Mouse (Mus musculus): Measurements from ENCODE around the gene Npm3. TPM values are rescaled to one million over a fixed set of nuclear protein-coding genes. Genes with fewer than 3 reads are reported as not detected.

Gene Npm3
- polyA plus RNA-seq, 1 experiment from 2014 or later = 7.6 TPM

- no peak for ATAC-seq (ENCODE audit: low FRiP score)
- WGBS = 63% methylated on average over 5 of the region's 5 CpGs
Measured at GRCm38 (mm10) chr19:45738521-45738920, 10.9 kb downstream of the Npm3 start.

DNA sequence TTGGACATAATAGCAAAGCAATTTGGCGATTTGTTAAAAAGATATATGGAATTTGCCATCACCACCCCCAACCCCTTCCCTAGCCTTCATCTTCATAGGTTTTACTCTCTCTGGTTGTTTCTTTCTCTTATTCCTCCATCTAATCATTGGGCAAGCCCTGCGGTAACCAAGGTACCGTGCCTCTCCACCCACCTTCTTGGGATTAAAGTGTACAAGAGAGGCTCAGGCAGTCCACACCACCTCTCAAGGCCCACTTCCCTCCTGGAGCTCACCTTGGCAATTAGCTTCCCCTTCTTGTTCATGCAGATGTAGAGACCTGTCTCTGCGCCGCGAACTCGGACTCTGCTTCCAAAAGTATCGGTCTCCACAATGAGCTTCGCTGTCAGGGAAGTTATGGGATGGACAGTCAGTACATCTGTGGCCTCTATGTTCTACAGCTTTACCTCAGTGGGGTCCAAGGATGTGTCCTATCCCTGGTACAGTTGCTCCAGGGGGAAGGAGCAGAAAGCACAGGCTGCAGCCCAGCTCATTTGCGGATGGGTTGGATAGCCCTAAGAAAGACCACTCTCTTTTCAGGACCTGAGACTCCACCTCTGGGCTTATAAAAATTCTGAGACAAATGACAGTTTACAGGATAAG lies 11.4 kb downstream of the Npm3 start:
- H3K4me1 ChIP-seq = peaks cover 28% of the 10 kb centered on the region
- H3K4me2 ChIP-seq (replicated peaks) = no peak overlapping the region
- WGBS = 67% methylated on average over 10 of the region's 10 CpGs
- H3K36me3 ChIP-seq = no peaks in the 10 kb centered on the region
- no peak overlapping the region for H3K4me3 ChIP-seq
- H3K27ac ChIP-seq = no peak overlapping the region
- H3K9me3 ChIP-seq (replicated peaks) = no peaks in the 10 kb centered on the region
- H3K9ac ChIP-seq = no peak overlapping the region
- H3K27me3 ChIP-seq = peaks cover 98% of the 10 kb centered on the region
- ATAC-seq (ENCODE audit: low FRiP score) = no peak

More at GRCm38 (mm10) chr19:45738521-45738920, 10.9 kb downstream of the Npm3 start:
- Histone ChIP-seq H3K9me3 (replicated peaks) (no peaks in the 10 kb centered on the region), H3K27ac (no peak overlapping the region), H3K9ac (no peak overlapping the region), H3K27me3 (peaks cover 98% of the 10 kb centered on the region), H3K4me2 (replicated peaks) (no peak overlapping the region), H3K4me1 (peaks cover 29% of the 10 kb centered on the region), H3K4me3 (no peak overlapping the region), H3K36me3 (no peaks in the 10 kb centered on the region)

DNA sequence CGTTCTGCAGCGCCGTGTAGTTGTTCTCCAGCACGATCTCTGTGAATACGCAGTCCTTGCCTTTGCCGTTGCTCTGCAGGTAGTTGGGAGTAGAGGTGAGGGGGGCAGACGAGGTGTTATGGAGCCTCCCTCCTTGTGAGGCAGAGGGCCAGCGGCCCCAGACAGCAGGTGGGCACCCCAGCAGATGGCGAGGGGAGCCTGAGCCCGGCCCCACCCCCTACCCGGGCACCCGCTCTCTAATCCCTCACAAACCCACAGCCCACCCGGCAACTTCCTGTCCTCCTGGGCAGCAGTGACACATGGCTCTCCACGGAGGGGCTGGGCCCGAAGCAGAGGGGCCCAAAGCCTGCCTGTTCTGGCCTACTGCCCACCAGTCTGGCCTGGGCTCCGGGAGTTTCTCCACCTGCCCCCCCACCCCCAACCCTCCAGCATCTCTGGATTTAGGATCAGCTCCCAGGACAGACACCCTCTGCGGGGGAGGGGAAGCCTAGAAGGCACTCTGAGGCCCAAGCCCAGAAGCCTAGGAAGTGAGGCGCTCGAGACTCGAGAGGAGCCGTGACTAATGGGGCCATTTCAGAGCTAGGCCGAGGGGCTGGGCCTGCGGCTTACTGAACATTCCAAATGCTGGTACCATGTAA lies 12.1 kb downstream of the Npm3 start:
- no peaks in the 10 kb centered on the region for H3K36me3 ChIP-seq
- H3K4me3 ChIP-seq = peak overlapping the region; percentile 18
- H3K27ac ChIP-seq = no peak overlapping the region
- peak overlapping the region; percentile 46 for H3K4me2 ChIP-seq (replicated peaks)
- peak; percentile 71 for ATAC-seq (ENCODE audit: low FRiP score)
- no peaks in the 10 kb centered on the region for H3K9me3 ChIP-seq (replicated peaks)
- H3K9ac ChIP-seq = no peak overlapping the region
- peaks cover 23% of the 10 kb centered on the region for H3K4me1 ChIP-seq
- 7% methylated on average over 22 of the region's 23 CpGs for WGBS
- peaks cover 99% of the 10 kb centered on the region for H3K27me3 ChIP-seq

- Histone ChIP-seq H3K4me1 (peaks cover 21% of the 10 kb centered on the region), H3K36me3 (no peaks in the 10 kb centered on the region), H3K4me3 (peak overlapping the region; percentile 18), H3K9me3 (replicated peaks) (no peaks in the 10 kb centered on the region), H3K4me2 (replicated peaks) (peak overlapping the region; percentile 46), H3K27me3 (peaks cover 99% of the 10 kb centered on the region), H3K9ac (no peak overlapping the region), H3K27ac (no peak overlapping the region)
- ATAC-seq (ENCODE audit: low FRiP score) = peak; percentile 53; the same call in 1 of the 2 replicates
- under 1% methylated on average over 28 of the region's 28 CpGs for WGBS
Measured at GRCm38 (mm10) chr19:45736855-45737207, 12.6 kb downstream of the Npm3 start.

DNA sequence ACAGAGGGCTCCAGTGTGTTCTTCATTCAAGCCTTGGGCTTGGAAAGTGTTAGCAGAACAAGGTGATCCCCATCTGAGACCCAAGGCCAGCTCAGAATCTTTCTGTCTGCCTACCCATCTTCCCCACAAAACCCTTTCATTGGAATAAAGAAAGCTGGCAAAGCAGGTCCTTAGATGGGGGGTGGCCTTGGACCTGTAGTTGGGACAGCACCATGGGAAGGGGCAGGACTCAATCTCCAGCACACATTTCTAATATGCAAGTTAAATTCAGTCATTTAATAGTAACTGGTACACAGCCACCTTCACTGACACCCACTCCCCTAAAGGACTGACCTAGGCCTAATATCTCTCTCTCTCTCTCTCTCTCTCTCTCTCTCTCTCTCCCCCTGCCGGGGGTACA lies 13.2 kb downstream of the Npm3 start:
- peaks cover 16% of the 10 kb centered on the region for H3K4me1 ChIP-seq
- WGBS = 30% methylated on average over 1 of the region's 1 CpGs
- ATAC-seq (ENCODE audit: low FRiP score) = no peak
- H3K36me3 ChIP-seq = no peaks in the 10 kb centered on the region
- no peaks in the 10 kb centered on the region for H3K9me3 ChIP-seq (replicated peaks)
- H3K4me2 ChIP-seq (replicated peaks) = no peak overlapping the region
- H3K9ac ChIP-seq = no peak overlapping the region
- no peak overlapping the region for H3K27ac ChIP-seq
- no peak overlapping the region for H3K4me3 ChIP-seq
- peaks cover 99% of the 10 kb centered on the region for H3K27me3 ChIP-seq

- ATAC-seq (ENCODE audit: low FRiP score) = no peak
Measured at GRCm38 (mm10) chr19:45734762-45735161, 14.6 kb downstream of the Npm3 start.

DNA sequence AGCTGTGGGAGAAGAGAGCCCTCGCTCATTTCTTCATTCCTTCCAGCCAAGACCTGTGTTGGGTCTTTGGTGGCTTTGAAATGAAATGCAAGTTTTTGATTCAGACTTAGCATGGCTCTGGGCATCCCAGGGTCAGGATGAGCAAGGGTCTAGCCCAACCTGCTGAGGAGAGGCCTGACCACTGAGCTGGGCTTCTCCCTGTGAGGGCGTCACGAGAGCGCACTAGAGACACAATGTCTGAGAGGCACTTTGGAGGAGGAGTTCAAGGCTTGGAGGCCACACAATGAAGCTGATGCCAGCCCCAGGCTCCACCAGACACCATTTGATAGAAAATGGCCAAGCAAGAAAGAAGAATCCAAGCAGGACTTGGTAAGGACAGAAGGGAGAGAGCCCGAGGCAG lies 15.2 kb downstream of the Npm3 start:
- Histone ChIP-seq H3K9me3 (replicated peaks) (no peaks in the 10 kb centered on the region), H3K36me3 (no peaks in the 10 kb centered on the region), H3K4me3 (no peak overlapping the region), H3K27me3 (peaks cover 97% of the 10 kb centered on the region), H3K9ac (no peak overlapping the region), H3K4me1 (peaks cover 11% of the 10 kb centered on the region), H3K4me2 (replicated peaks) (no peak overlapping the region), H3K27ac (no peak overlapping the region)
- ATAC-seq (ENCODE audit: low FRiP score) = no peak
- WGBS = 60% methylated on average over 5 of the region's 5 CpGs

More at GRCm38 (mm10) chr19:45734762-45735161, 14.6 kb downstream of the Npm3 start:
- Histone ChIP-seq H3K4me1 (peaks cover 11% of the 10 kb centered on the region), H3K9ac (no peak overlapping the region), H3K27ac (no peak overlapping the region), H3K4me3 (no peak overlapping the region), H3K36me3 (no peaks in the 10 kb centered on the region), H3K9me3 (replicated peaks) (no peaks in the 10 kb centered on the region), H3K4me2 (replicated peaks) (no peak overlapping the region), H3K27me3 (peaks cover 100% of the 10 kb centered on the region)
- 35% methylated on average over 7 of the region's 7 CpGs for whole genome bisulfite sequencing

DNA sequence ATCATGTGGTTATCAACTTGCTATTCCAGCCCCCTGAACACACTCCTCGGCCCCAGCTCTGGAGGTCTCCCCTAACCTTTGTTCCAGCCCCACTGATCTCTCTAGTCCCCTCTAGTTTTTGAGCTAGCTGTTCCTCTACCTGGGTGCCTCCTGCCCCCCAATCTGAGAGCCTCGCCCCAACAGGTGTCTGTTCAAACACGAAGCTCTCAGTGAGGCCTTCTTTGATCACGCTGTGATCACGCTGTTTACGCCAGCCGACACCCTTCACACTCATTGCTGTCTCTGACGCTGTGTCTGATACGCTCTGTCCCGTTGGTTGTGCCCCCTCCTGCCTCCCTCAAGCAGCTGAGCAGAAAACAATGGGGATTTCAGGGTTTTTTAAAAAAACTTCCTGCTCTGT lies 15.8 kb downstream of the Npm3 start:
- H3K4me2 ChIP-seq (replicated peaks) = no peak overlapping the region
- peaks cover 11% of the 10 kb centered on the region for H3K4me1 ChIP-seq
- H3K27ac ChIP-seq = no peak overlapping the region
- no peak overlapping the region for H3K4me3 ChIP-seq
- no peaks in the 10 kb centered on the region for H3K36me3 ChIP-seq
- H3K27me3 ChIP-seq = peaks cover 96% of the 10 kb centered on the region
- no peak overlapping the region for H3K9ac ChIP-seq
- no peaks in the 10 kb centered on the region for H3K9me3 ChIP-seq (replicated peaks)
- no peak for ATAC-seq (ENCODE audit: low FRiP score)
- WGBS = 9% methylated on average over 10 of the region's 10 CpGs

DNA sequence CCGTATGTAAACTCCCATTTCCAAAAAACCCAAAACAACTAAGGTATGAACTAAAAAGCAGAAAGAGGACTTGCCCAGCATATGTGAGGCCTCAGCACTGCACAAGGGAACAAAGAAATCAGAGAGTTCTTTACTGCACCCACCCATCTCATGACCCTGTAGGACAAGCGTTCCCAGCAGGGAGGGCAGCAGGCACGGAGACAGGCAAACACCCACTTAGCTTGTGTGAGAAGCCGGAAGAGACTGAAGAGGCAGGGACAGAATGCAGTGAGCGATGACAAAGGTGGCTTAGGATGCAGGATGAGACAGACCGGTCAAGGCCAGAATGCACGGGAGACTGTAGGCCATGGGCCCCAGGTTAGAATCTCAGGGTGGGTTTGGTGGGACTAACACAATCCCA lies 17.7 kb downstream of the Npm3 start:
- no peaks in the 10 kb centered on the region for H3K36me3 ChIP-seq
- 85% methylated on average over 7 of the region's 7 CpGs for WGBS
- no peak for ATAC-seq (ENCODE audit: low FRiP score)
- no peaks in the 10 kb centered on the region for H3K9me3 ChIP-seq (replicated peaks)
- peaks cover 2% of the 10 kb centered on the region; the same call in 1 of the 2 replicates for H3K4me1 ChIP-seq
- no peak overlapping the region for H3K4me3 ChIP-seq
- H3K9ac ChIP-seq = no peak overlapping the region
- H3K4me2 ChIP-seq (replicated peaks) = no peak overlapping the region
- peaks cover 94% of the 10 kb centered on the region for H3K27me3 ChIP-seq
- no peak overlapping the region for H3K27ac ChIP-seq

- WGBS = 68% methylated on average over 8 of the region's 8 CpGs
Measured at GRCm38 (mm10) chr19:45730042-45730441, 19.3 kb downstream of the Npm3 start.

DNA sequence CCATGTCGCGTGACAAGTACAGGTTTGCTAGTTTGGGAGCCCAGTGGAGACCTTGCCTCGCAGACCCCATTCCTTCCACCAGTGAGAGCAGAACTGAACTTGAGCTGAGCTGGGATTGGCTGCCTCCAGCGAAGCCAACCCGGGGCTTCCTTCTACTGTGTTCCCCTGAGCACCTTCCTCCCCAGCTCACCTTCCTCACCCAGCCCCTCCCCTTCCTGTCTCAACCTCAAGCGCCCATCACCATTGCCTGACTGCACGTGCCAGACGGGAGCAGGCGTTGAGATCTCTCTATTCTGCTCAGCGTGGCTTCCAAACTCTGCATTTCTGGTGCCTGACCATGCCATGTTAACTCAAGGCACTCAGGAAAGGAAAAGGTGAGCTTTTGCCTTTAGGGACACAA lies 22.2 kb downstream of the Npm3 start:
- peaks cover 8% of the 10 kb centered on the region; the same call in 1 of the 2 replicates for H3K4me1 ChIP-seq
- no peak overlapping the region for H3K4me2 ChIP-seq (replicated peaks)
- no peaks in the 10 kb centered on the region for H3K9me3 ChIP-seq (replicated peaks)
- H3K27ac ChIP-seq = no peak overlapping the region
- 71% methylated on average over 10 of the region's 10 CpGs for WGBS
- no peaks in the 10 kb centered on the region for H3K36me3 ChIP-seq
- no peak overlapping the region for H3K9ac ChIP-seq
- no peak for ATAC-seq (ENCODE audit: low FRiP score)
- peaks cover 91% of the 10 kb centered on the region for H3K27me3 ChIP-seq
- no peak overlapping the region for H3K4me3 ChIP-seq

More at GRCm38 (mm10) chr19:45730042-45730441, 19.3 kb downstream of the Npm3 start:
- Histone ChIP-seq H3K4me1 (peaks cover 8% of the 10 kb centered on the region; the same call in 1 of the 2 replicates), H3K27ac (no peak overlapping the region), H3K4me3 (no peak overlapping the region), H3K27me3 (peaks cover 93% of the 10 kb centered on the region), H3K4me2 (replicated peaks) (no peak overlapping the region), H3K9ac (no peak overlapping the region), H3K9me3 (replicated peaks) (no peaks in the 10 kb centered on the region), H3K36me3 (no peaks in the 10 kb centered on the region)
- ATAC-seq (ENCODE audit: low FRiP score) = no peak

GRCm38 (mm10) chr19:45725677-45726277 lies 23.6 kb downstream of the Npm3 start:
- ATAC-seq (ENCODE audit: low FRiP score) = no peak
- no peak overlapping the region for H3K9ac ChIP-seq
- no peak overlapping the region for H3K4me2 ChIP-seq (replicated peaks)
- peaks cover 8% of the 10 kb centered on the region; the same call in 1 of the 2 replicates for H3K4me1 ChIP-seq
- peaks cover 91% of the 10 kb centered on the region for H3K27me3 ChIP-seq
- H3K27ac ChIP-seq = no peak overlapping the region
- WGBS = 34% methylated on average over 14 of the region's 14 CpGs
- H3K4me3 ChIP-seq = no peak overlapping the region
- no peaks in the 10 kb centered on the region for H3K9me3 ChIP-seq (replicated peaks)
- no peaks in the 10 kb centered on the region for H3K36me3 ChIP-seq
